Mouse (Mus musculus): ENCODE measurements around the gene Rita1. TPM values are rescaled to one million over a fixed set of nuclear protein-coding genes. Genes with fewer than 3 reads are reported as not detected.

The Rita1 gene
- total RNA-seq, 2 experiments from 2014 or later = 3.9 TPM; not detected in 1

GRCm38 (mm10) chr5:120631128-120631527 is 18.7 kb upstream of the Rita1 start:
- no peak for ATAC-seq (replicated peaks; ENCODE audit: low FRiP score, poor library complexity, severe bottlenecking)

GRCm38 (mm10) chr5:120628624-120629023 is 16.2 kb upstream of the Rita1 start:
- no peak for ATAC-seq (replicated peaks; ENCODE audit: low FRiP score, poor library complexity, severe bottlenecking)

GRCm38 (mm10) chr5:120627515-120628300 is 15.3 kb upstream of the Rita1 start:
- ATAC-seq (replicated peaks; ENCODE audit: low FRiP score, poor library complexity, severe bottlenecking) = no peak

GRCm38 (mm10) chr5:120626399-120626798 is 14.0 kb upstream of the Rita1 start:
- ATAC-seq (replicated peaks; ENCODE audit: low FRiP score, poor library complexity, severe bottlenecking) = no peak

GRCm38 (mm10) chr5:120624427-120624826 is 12.0 kb upstream of the Rita1 start:
- no peak for ATAC-seq (replicated peaks; ENCODE audit: low FRiP score, poor library complexity, severe bottlenecking)

- no peak for ATAC-seq (replicated peaks; ENCODE audit: low FRiP score, poor library complexity, severe bottlenecking)
These were observed 9.9 kb upstream of the Rita1 start for GRCm38 (mm10) chr5:120622198-120622851.

GRCm38 (mm10) chr5:120621846-120622197 is 9.4 kb upstream of the Rita1 start:
- no peak for ATAC-seq (replicated peaks; ENCODE audit: low FRiP score, poor library complexity, severe bottlenecking)

GRCm38 (mm10) chr5:120621078-120621765 is 8.8 kb upstream of the Rita1 start:
- no peak for ATAC-seq (replicated peaks; ENCODE audit: low FRiP score, poor library complexity, severe bottlenecking)

- peak; percentile 67 for ATAC-seq (replicated peaks; ENCODE audit: low FRiP score, poor library complexity, severe bottlenecking)
These were observed 8.1 kb upstream of the Rita1 start for GRCm38 (mm10) chr5:120620375-120621077.

GRCm38 (mm10) chr5:120619201-120619600 is 6.8 kb upstream of the Rita1 start:
- 0 out of 2 replicates have a peak, but pooled peaks have one; percentile 33 for ATAC-seq (replicated peaks; ENCODE audit: low FRiP score, poor library complexity, severe bottlenecking)

- no peak for ATAC-seq (replicated peaks; ENCODE audit: low FRiP score, poor library complexity, severe bottlenecking)
These were observed 6.4 kb upstream of the Rita1 start for GRCm38 (mm10) chr5:120618778-120619177.

GRCm38 (mm10) chr5:120615903-120616302 is 3.5 kb upstream of the Rita1 start:
- no peak for ATAC-seq (replicated peaks; ENCODE audit: low FRiP score, poor library complexity, severe bottlenecking)

- peak; percentile 87 for ATAC-seq (replicated peaks; ENCODE audit: low FRiP score, poor library complexity, severe bottlenecking)
These were observed 624 bp upstream of the Rita1 start for GRCm38 (mm10) chr5:120612822-120613604.

- ATAC-seq (replicated peaks; ENCODE audit: low FRiP score, poor library complexity, severe bottlenecking) = no peak
These were observed 973 bp downstream of the Rita1 start for GRCm38 (mm10) chr5:120611416-120611815.

- ATAC-seq (replicated peaks; ENCODE audit: low FRiP score, poor library complexity, severe bottlenecking) = no peak
These were observed 1.5 kb downstream of the Rita1 start for GRCm38 (mm10) chr5:120610906-120611305.

GRCm38 (mm10) chr5:120609246-120609775 is 3.1 kb downstream of the Rita1 start:
- ATAC-seq (replicated peaks; ENCODE audit: low FRiP score, poor library complexity, severe bottlenecking) = no peak

- no peak for ATAC-seq (replicated peaks; ENCODE audit: low FRiP score, poor library complexity, severe bottlenecking)
These were observed 5.1 kb downstream of the Rita1 start for GRCm38 (mm10) chr5:120607335-120607734.

GRCm38 (mm10) chr5:120606590-120607200 is 5.7 kb downstream of the Rita1 start:
- no peak for ATAC-seq (replicated peaks; ENCODE audit: low FRiP score, poor library complexity, severe bottlenecking)

- peak; percentile 72 for ATAC-seq (replicated peaks; ENCODE audit: low FRiP score, poor library complexity, severe bottlenecking)
These were observed 6.7 kb downstream of the Rita1 start for GRCm38 (mm10) chr5:120605688-120606087.

All from erythroid progenitor cell, adult 5-6 weeks (primary cell).